Mouse (Mus musculus): Measurements from ENCODE around the gene Plcd4. TPM values are rescaled to one million over a fixed set of nuclear protein-coding genes. Genes with fewer than 3 reads are reported as not detected.
A peak's percentile ranks its signal among the peaks of the same experiment; 100 is the strongest.

Gene Plcd4
- polyA plus RNA-seq, 1 experiment: 1.8 TPM

GRCm38 (mm10) chr1:74584616-74585398, 42.1 kb downstream of the Plcd4 start:
- no peak overlapping the region for H3K9ac ChIP-seq (ENCODE audit: low read depth, poor library complexity, severe bottlenecking)
- no peak overlapping the region for H3K4me3 ChIP-seq (ENCODE audit: low read depth, low read length)
- no peaks in the 10 kb centered on the region for H3K27me3 ChIP-seq (ENCODE audit: control insufficient read depth, insufficient read depth, low read length, poor library complexity, severe bottlenecking)
- no peak for TF ChIP-seq CTCF (IDR thresholded peaks at IDR 0.05; ENCODE audit: low read depth, low read length)
- TF ChIP-seq EP300 (IDR thresholded peaks at IDR 0.05; ENCODE audit: insufficient read depth, low read depth, low read length): no peak
- no peak for TF ChIP-seq POLR2A (IDR thresholded peaks at IDR 0.05; ENCODE audit: insufficient read depth, low read length)
- H3K27ac ChIP-seq (ENCODE audit: insufficient read depth, low read length): no peak overlapping the region
- peaks cover 4% of the 10 kb centered on the region for H3K36me3 ChIP-seq (ENCODE audit: control insufficient read depth, insufficient read depth, low read length, poor library complexity, severe bottlenecking)
- H3K4me1 ChIP-seq (ENCODE audit: control insufficient read depth, insufficient read depth, low read length): no peaks in the 10 kb centered on the region
- no peaks in the 10 kb centered on the region for H3K9me3 ChIP-seq (replicated peaks; ENCODE audit: control insufficient read depth, insufficient read depth, low read length, poor library complexity, severe bottlenecking)

GRCm38 (mm10) chr1:74587233-74587772, 44.6 kb downstream of the Plcd4 start:
- Histone ChIP-seq H3K4me3 (ENCODE audit: low read depth, low read length) (peak overlapping the region; percentile 97), H3K27ac (ENCODE audit: insufficient read depth, low read length) (no peak overlapping the region), H3K4me1 (ENCODE audit: control insufficient read depth, insufficient read depth, low read length) (no peaks in the 10 kb centered on the region), H3K36me3 (ENCODE audit: control insufficient read depth, insufficient read depth, low read length, poor library complexity, severe bottlenecking) (peaks cover 2% of the 10 kb centered on the region), H3K9me3 (replicated peaks; ENCODE audit: control insufficient read depth, insufficient read depth, low read length, poor library complexity, severe bottlenecking) (no peaks in the 10 kb centered on the region), H3K27me3 (ENCODE audit: control insufficient read depth, insufficient read depth, low read length, poor library complexity, severe bottlenecking) (no peaks in the 10 kb centered on the region), H3K9ac (ENCODE audit: low read depth, poor library complexity, severe bottlenecking) (peak overlapping the region; percentile 74)
- no peak for TF ChIP-seq CTCF (IDR thresholded peaks at IDR 0.05; ENCODE audit: low read depth, low read length)
- TF ChIP-seq EP300 (IDR thresholded peaks at IDR 0.05; ENCODE audit: insufficient read depth, low read depth, low read length): no peak
- no peak for TF ChIP-seq POLR2A (IDR thresholded peaks at IDR 0.05; ENCODE audit: insufficient read depth, low read length)

GRCm38 (mm10) chr1:74587773-74588445, 45.2 kb downstream of the Plcd4 start, which contains the start of the genes Zfp142 and Bcs1l:
Gene Zfp142, minus strand, starts transcription at chr1:74588246.
Gene Bcs1l, plus strand, starts transcription at chr1:74588289.
- H3K27ac ChIP-seq (ENCODE audit: insufficient read depth, low read length): no peak within 1 kb of the TSS
- H3K4me1 ChIP-seq (ENCODE audit: control insufficient read depth, insufficient read depth, low read length): no peaks in the 10 kb centered on the region
- H3K4me3 ChIP-seq (ENCODE audit: low read depth, low read length): peak within 1 kb of the TSS; percentile 97
- TF ChIP-seq EP300 (IDR thresholded peaks at IDR 0.05; ENCODE audit: insufficient read depth, low read depth, low read length) (no peak), CTCF (IDR thresholded peaks at IDR 0.05; ENCODE audit: low read depth, low read length) (no peak), POLR2A (IDR thresholded peaks at IDR 0.05; ENCODE audit: insufficient read depth, low read length) (no peak)
- peak within 1 kb of the TSS; percentile 74 for H3K9ac ChIP-seq (ENCODE audit: low read depth, poor library complexity, severe bottlenecking)
- no peaks in the 10 kb centered on the region for H3K27me3 ChIP-seq (ENCODE audit: control insufficient read depth, insufficient read depth, low read length, poor library complexity, severe bottlenecking)
- peaks cover 2% of the 10 kb centered on the region for H3K36me3 ChIP-seq (ENCODE audit: control insufficient read depth, insufficient read depth, low read length, poor library complexity, severe bottlenecking)
- H3K9me3 ChIP-seq (replicated peaks; ENCODE audit: control insufficient read depth, insufficient read depth, low read length, poor library complexity, severe bottlenecking): no peaks in the 10 kb centered on the region

GRCm38 (mm10) chr1:74594434-74594833, 51.7 kb downstream of the Plcd4 start:
- no peaks in the 10 kb centered on the region for H3K4me1 ChIP-seq (ENCODE audit: control insufficient read depth, insufficient read depth, low read length)
- no peak overlapping the region for H3K4me3 ChIP-seq (ENCODE audit: low read depth, low read length)
- H3K9ac ChIP-seq (ENCODE audit: low read depth, poor library complexity, severe bottlenecking): no peak overlapping the region
- H3K27ac ChIP-seq (ENCODE audit: insufficient read depth, low read length): no peak overlapping the region
- TF ChIP-seq CTCF (IDR thresholded peaks at IDR 0.05; ENCODE audit: low read depth, low read length) (no peak), POLR2A (IDR thresholded peaks at IDR 0.05; ENCODE audit: insufficient read depth, low read length) (no peak)
- H3K36me3 ChIP-seq (ENCODE audit: control insufficient read depth, insufficient read depth, low read length, poor library complexity, severe bottlenecking): peaks cover 46% of the 10 kb centered on the region
- no peaks in the 10 kb centered on the region for H3K27me3 ChIP-seq (ENCODE audit: control insufficient read depth, insufficient read depth, low read length, poor library complexity, severe bottlenecking)
- no peaks in the 10 kb centered on the region for H3K9me3 ChIP-seq (replicated peaks; ENCODE audit: control insufficient read depth, insufficient read depth, low read length, poor library complexity, severe bottlenecking)

- Histone ChIP-seq H3K4me3 (ENCODE audit: low read depth, low read length) (peak overlapping the region; percentile 99), H3K27me3 (ENCODE audit: control insufficient read depth, insufficient read depth, low read length, poor library complexity, severe bottlenecking) (no peaks in the 10 kb centered on the region), H3K9ac (ENCODE audit: low read depth, poor library complexity, severe bottlenecking) (peak overlapping the region; percentile 64), H3K9me3 (replicated peaks; ENCODE audit: control insufficient read depth, insufficient read depth, low read length, poor library complexity, severe bottlenecking) (no peaks in the 10 kb centered on the region), H3K36me3 (ENCODE audit: control insufficient read depth, insufficient read depth, low read length, poor library complexity, severe bottlenecking) (peaks cover 20% of the 10 kb centered on the region), H3K4me1 (ENCODE audit: control insufficient read depth, insufficient read depth, low read length) (no peaks in the 10 kb centered on the region), H3K27ac (ENCODE audit: insufficient read depth, low read length) (no peak overlapping the region)
- TF ChIP-seq CTCF (IDR thresholded peaks at IDR 0.05; ENCODE audit: low read depth, low read length) (no peak), EP300 (IDR thresholded peaks at IDR 0.05; ENCODE audit: insufficient read depth, low read depth, low read length) (no peak), POLR2A (IDR thresholded peaks at IDR 0.05; ENCODE audit: insufficient read depth, low read length) (no peak)
Observed at GRCm38 (mm10) chr1:74600501-74601266, 58.0 kb downstream of the Plcd4 start.

Measured in ES-Bruce4 (cell line).